Mouse (Mus musculus) right cerebral cortex, adult 2 months (tissue): ENCODE measurements around the gene Gdi2.
"Not testable (repeated sequence)": the region's sequence is repeated elsewhere in the genome, so short reads cannot be mapped to it uniquely, and the experiment has no call there.

Source experiments
- DNase-seq, 2 experiments: peaks; one replicate each; pipeline ENCODE4 v3.0.0; 2021 to 2022; ENCODE audit warnings: low spot score in 2 of 2

Gene Gdi2

DNA sequence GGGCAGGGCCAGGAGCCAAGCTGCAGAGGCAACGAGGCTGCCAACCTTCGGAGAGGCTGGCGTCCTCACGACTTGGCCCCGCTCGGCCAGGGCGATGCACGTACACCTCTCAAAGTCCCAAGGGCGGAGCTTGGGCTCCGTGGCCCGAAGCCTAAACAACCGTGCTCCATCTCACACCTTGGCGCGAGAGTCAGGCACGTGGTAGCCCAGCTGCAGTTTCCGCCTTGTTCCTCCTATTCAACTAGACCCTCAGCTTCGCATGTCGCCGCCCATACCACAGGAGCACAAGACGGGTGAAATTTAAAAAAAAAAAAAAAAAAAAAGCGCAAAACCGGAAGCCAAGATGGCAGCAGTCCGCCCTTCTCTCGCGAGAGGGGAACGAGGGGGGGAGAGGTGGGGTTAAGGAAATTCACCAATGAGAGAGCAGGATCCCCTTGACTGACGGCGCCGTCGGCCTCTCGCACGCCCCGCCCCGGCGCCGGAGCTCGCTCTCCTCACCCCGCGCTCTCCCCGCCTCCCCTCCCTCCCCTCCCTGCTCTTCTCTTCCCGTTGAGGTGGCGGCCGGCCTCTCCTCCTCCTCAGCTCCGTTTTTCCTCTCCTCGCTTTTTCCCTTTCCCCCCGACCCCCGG is at the start of gene Gdi2:
Gdi2 (plus strand) TSS at position 470 of the 629 bp plus-strand sequence.
- DNase-seq = peak; percentile 89 to 92

DNA sequence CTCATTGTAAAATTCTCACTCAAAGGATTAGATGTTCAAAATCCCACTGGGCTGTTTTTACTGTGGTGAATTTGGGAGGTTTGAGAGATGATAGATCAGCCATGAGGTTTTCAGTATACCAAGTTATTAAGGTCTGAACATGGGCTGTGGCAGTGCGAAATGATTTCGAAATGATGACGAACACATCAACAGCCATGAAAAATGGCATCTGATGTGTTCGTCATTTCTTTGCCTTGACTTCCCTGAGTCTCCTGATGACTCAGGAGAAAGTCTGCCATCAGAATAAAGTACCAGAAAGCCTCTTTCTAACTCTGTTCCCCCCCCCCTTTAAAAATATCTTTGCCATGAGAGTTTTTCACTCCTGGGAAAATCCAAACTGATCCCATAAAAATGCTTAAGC is 42.3 kb upstream of the Gdi2 start:
- DNase-seq = no peak

DNA sequence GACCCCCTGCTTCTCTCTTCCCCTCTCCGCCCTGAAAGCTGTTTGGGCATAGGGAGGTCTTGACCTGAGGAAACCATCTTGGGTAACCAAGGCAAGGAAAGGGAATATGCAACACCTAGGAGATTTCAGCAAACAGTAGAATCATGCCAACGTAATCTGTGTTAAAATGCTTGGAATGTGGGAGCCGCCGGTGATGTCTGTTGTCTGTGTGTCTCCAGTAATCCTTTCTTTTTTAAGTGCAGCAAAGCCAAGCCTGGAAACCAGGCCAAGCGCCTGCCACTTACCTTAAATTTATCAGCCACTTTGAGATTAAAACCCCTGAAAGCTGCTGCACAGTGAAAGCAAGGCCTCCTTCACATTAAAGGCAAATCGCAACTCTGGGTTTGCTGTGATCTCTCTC is 36.8 kb upstream of the Gdi2 start:
- DNase-seq = not testable (repeated sequence)

GRCm38 (mm10) chr13:3515351-3515750 is 22.5 kb upstream of the Gdi2 start:
- not testable (repeated sequence) for DNase-seq

GRCm38 (mm10) chr13:3519357-3519756 is 18.5 kb upstream of the Gdi2 start:
- not testable (repeated sequence) for DNase-seq

DNA sequence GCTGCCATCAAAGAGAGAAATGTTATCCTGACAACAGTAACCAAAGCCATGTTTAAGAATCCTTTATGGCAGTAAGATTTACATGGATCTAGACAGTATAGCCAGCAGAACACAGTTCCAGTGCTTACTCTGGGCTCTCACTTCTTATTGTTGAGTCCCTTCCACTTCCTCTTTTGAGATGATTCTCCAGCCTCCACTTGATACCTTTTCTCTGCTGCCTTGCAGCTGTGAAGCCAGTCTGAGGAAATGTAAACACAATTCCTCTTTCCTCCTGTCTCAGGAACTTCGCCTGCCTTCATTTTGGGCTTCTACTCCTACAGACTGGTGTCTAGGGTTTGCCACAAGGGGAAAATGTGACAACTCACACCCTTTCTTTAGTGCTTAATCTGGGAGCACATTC is 17.9 kb upstream of the Gdi2 start:
- DNase-seq = not testable (repeated sequence)

GRCm38 (mm10) chr13:3523459-3523858 is 14.4 kb upstream of the Gdi2 start:
- no peak for DNase-seq

- no peak for DNase-seq
These were observed 13.9 kb upstream of the Gdi2 start for GRCm38 (mm10) chr13:3523946-3524345.

- no peak for DNase-seq
These were observed 12.2 kb upstream of the Gdi2 start for GRCm38 (mm10) chr13:3525611-3526051.

GRCm38 (mm10) chr13:3526328-3526727 is 11.5 kb upstream of the Gdi2 start:
- DNase-seq = no peak

DNA sequence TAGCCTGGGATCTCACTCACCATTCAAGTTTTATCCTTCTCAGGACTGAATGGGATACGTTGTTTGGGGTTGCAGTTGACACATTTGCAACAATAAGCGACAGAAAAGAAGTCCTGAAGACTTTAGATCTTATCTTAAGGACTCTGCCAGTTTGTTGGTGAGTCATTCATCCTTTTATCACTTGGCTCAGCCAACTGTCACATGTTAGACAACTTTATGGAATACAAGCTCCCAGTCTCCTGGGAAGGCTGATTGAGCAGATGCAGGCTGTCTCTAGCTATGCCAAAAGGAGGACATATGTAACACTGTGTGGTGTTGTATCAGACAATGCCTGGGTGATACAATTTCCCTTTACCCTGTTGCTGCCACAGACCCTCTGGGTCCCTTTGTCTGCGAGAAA is 7.4 kb upstream of the Gdi2 start:
- DNase-seq = no peak

DNA sequence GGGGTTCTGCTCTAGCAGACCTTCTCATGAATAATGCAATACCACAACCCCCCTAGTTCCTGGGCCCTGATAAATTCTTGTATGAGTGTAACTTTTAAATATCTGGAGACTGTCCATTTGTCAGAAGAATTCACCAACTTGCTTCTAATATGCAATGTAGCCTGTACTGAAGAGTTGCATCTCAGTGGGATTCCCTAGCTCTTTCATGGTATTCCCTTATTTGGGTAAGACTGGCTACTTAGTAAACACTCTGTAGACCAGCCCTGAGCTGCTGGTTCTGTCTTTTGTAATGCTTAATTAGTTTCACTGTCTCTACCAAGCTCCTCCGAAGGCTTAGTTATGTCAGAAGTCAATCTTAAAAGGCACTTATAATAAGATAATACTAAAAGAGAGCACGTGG is 6.7 kb upstream of the Gdi2 start:
- not testable (repeated sequence) for DNase-seq

DNA sequence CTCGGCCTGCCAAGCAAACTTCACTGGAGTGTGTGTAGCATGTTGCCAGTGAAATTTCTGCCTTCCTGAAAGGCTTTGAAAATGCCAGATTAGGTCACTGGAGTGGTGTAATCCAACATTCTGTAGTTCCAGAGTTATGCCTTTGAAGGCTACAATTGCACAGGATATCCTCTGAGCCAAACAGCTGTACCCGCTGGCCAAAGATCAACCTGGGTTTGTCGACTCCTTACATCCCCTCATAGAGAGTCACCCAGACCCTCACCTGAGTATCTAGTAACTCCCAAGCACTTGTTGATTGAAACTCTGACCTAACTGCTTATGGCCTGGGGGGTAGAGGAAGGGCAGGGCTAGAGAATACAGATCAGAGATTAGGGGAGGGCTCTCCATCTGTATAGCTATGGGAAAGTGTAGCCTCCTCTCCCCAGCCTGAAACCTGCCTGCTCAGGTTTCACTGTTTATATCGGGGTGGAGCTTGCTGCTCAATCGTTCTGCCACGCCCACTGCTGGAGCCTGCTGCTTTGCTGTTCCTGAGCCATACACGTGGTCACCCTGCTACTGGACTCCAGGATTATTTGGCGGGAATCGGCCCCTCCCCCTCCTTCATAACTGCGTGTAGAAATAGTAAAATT is 6.1 kb upstream of the Gdi2 start:
- no peak for DNase-seq

DNA sequence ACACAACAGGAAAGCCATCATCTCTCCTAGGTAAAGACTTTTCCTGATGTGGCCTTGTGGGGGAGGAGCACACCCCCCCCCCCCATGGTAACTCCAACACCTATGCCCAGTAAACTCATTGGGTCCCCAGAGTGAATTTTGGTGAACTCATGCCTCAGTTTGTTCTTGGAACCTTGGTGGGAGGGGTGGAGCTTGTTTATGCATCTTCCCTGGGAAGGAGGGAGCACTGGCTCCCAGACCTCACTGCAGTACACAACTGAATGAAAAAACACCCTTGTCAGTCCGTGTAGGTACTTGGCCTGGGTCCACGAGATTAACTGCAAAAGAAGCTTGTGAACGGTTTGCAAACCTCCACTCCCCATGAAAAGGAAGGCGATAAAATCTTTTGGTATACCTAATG is 5.4 kb upstream of the Gdi2 start:
- DNase-seq = no peak

GRCm38 (mm10) chr13:3534146-3534545 is 3.7 kb upstream of the Gdi2 start:
- DNase-seq = no peak

GRCm38 (mm10) chr13:3538223-3538968 is 533 bp downstream of the Gdi2 start:
- DNase-seq = peak; percentile 50 to 71

- no peak for DNase-seq
These were observed 1.2 kb downstream of the Gdi2 start for GRCm38 (mm10) chr13:3538969-3539562.

DNA sequence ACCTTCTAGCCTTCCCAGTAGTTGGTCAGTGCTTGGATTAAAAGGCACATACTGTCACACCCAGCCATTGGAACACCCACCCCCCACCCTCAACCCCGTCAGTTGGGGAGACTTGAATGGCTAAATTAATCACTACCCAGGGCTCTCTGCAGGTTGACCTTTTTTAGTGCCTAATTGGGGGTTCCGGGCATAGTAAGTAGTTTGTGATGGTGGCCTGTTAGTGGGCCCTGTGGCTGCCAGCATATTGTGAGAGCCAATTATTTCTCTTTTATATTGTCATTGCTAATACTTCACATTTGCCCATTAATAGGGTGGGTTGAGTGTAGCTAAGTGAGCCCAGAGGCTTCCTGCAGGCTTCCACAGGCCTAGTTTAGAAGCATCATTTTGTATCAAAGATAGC is 2.3 kb downstream of the Gdi2 start:
- no peak for DNase-seq

GRCm38 (mm10) chr13:3541159-3541782 is 3.4 kb downstream of the Gdi2 start:
- no peak for DNase-seq

DNA sequence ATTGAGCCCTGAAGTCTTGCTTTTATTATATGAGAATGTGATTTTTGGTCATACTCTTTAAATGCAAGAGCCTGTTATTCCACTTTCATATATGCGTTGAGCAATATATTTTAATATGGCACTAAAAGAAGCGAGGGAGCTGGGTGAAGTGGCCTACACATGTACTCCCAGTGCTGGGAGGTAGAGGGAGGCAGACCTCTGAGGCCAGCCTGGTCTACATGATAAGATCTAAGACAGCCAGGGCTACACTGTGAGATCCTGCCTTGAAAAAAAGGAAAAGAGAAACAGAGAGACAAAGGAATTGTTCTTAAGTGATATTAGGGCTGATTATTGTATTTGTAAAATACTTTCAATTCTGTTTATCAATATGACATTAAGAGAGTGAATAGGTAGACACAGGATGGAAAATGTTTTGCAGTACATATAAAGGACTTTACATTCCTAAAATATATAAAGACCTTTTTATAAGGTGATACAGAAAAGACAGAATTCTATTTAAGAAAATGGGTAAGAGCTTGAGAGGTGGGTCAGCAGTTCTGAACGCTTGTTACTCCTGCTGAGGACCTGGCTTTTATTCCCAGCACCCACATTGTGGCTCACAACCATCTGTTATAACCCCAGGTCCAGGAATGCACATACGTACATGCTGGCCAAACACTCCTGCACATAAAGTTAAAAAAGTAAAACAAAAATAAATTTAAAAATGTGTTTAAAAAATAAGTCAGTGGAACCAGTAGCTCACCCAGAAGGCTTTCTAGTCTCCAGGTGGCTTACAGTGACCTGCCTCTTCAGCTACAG is 6.4 kb downstream of the Gdi2 start:
- DNase-seq = no peak

GRCm38 (mm10) chr13:3544925-3545324 is 7.1 kb downstream of the Gdi2 start:
- no peak for DNase-seq
